Mouse (Mus musculus): ENCODE data around the gene Olfr476. TPM values are rescaled to one million over a fixed set of nuclear protein-coding genes. Genes with fewer than 3 reads are reported as not detected.
"Not testable (repeated sequence)": the region's sequence is repeated elsewhere in the genome, so short reads cannot be mapped to it uniquely, and the experiment has no call there.

The Olfr476 gene
- total RNA-seq (2021): not detected
- long read RNA-seq, experiment 1: 0 reads
- long read RNA-seq, experiment 2: 0 reads

DNA sequence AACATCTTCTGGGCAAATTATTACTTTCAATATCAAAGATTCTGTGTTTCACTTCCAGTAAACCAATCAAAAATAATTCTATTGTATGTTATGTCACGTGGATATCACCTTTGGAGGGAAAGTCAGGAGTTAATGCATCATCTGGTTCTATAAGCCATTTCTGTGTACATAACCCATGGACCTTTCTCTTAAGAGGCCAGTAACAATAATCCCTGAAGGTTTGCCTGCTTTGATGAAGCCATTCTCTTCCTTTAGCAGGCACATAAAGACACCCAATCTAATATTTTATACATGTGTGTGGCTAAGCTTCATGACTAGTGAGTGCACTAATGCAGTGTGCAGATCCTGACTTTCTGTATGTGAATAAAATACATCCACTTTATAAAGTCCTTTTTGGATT lies at the start of gene Olfr476:
Olfr476 (plus strand) TSS at position 301 of the 400 bp plus-strand sequence.
- intact Hi-C loops (cut with DNase I): no loop called here
- no peak for DNase-seq

GRCm38 (mm10) chr7:107930146-107930545 lies 34.5 kb upstream of the Olfr476 start, which contains the start of gene Olfr473:
Gene Olfr473, plus strand, starts transcription at chr7:107930446.
- intact Hi-C loops (cut with DNase I): no loop called here
- DNase-seq: no peak

- intact Hi-C loops (cut with DNase I); DNase-seq: not testable (repeated sequence)
Observed at GRCm38 (mm10) chr7:107952539-107952938, 12.1 kb upstream of the Olfr476 start.

DNA sequence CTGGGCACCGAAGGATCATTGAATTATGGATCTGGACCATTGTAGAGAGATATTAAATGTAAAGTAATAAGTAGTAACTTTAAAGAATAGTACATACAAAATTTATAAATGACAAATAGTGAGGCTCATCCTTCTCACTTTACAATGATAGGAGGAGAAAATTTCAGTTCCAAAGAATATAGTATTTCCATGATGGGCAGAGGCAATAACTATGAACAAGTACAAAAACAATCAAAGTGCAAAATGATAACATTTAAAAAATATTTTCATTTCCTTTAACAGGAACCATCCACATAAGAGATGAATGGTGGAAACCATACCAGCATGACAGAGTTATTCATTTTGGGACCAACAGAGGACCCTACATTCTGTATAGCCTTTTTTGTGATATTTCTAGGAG lies 10.3 kb upstream of the Olfr476 start, which contains the start of gene Olfr474:
Olfr474 (plus strand) TSS at position 301 of the 400 bp plus-strand sequence.
- intact Hi-C loops (cut with DNase I): no loop called here
- DNase-seq: no peak

DNA sequence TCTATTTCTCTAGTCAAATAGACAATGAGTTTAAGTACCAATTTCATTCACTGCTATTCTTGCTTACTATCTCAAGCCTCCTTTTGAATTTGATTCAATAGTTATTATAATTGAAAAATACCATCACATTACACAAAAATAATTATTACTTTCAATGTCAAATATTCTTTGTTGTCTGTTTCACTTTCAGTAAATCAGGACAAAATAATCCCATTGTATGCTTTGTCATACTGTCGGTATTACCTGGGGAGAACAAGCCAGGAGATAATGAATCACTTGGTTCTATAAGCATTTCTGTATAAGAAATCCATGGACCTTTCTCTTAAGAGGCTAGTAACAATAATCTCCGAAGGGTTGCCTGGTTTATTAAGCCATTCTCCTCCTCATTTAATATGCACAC lies 21.8 kb downstream of the Olfr476 start, which contains the start of gene Olfr477:
Olfr477 (plus strand) TSS at position 301 of the 400 bp plus-strand sequence.
- intact Hi-C loops (cut with DNase I): no loop called here

GRCm38 (mm10) chr7:108014256-108014655 lies 49.7 kb downstream of the Olfr476 start:
- intact Hi-C loops (cut with DNase I); DNase-seq: not testable (repeated sequence)

More for the DNA sequence above, 21.8 kb downstream of the Olfr476 start, which contains the start of gene Olfr477:
- DNase-seq: no peak

Other genes with a start within 250 kb of the Olfr476 start
- under 1 TPM; 0.23 to 0.30 TPM for gene Cyb5r2, start 206.8 kb upstream of the Olfr476 start, total RNA-seq (2021)
- not detected for gene Ovch2, start 163.6 kb upstream of the Olfr476 start, total RNA-seq (2021)
- not detected for gene Olfr467, start 152.5 kb upstream of the Olfr476 start, total RNA-seq (2021)
- not detected for gene Olfr469, start 139.3 kb upstream of the Olfr476 start, total RNA-seq (2021)
- not detected for gene Olfr470, start 117.3 kb upstream of the Olfr476 start, total RNA-seq (2021)
- gene Olfr472, start 66.9 kb upstream of the Olfr476 start, total RNA-seq (2021): not detected
- gene Olfr473, start 34.4 kb upstream of the Olfr476 start, total RNA-seq (2021): not detected
- not detected for gene Olfr474, start 10.2 kb upstream of the Olfr476 start, total RNA-seq (2021)
- gene Olfr477, start 21.9 kb downstream of the Olfr476 start, total RNA-seq (2021): not detected
- gene Olfr478, start 69.2 kb downstream of the Olfr476 start, total RNA-seq (2021): not detected
- not detected for gene Olfr479, start 85.9 kb downstream of the Olfr476 start, total RNA-seq (2021)
- not detected for gene Olfr480, start 102.5 kb downstream of the Olfr476 start, total RNA-seq (2021)
- gene Olfr481, start 115.1 kb downstream of the Olfr476 start, total RNA-seq (2021): not detected
- gene Olfr482, start 132.8 kb downstream of the Olfr476 start, total RNA-seq (2021): under 1 TPM; 0.32 to 0.64 TPM
- not detected for gene Olfr483, start 136.0 kb downstream of the Olfr476 start, total RNA-seq (2021)
- gene Olfr484, start 162.6 kb downstream of the Olfr476 start, total RNA-seq (2021): not detected
- gene Olfr485, start 195.1 kb downstream of the Olfr476 start, total RNA-seq (2021): not detected
- not detected for gene Olfr486, start 207.9 kb downstream of the Olfr476 start, total RNA-seq (2021)
- not detected for gene Olfr487, start 249.8 kb downstream of the Olfr476 start, total RNA-seq (2021)